Mouse (Mus musculus) kidney, adult 8-10 months (tissue): Measurements from ENCODE around the gene Hist3h2a.

ENCODE experiments used
- DNase-seq, 2 experiments: peaks; one replicate each; pipeline ENCODE4 v3.0.0; 2022

Gene Hist3h2a

GRCm38 (mm10) chr11:58954420-58955142 lies at the start of gene Hist3h2a, which contains the start of gene Trim17:
Hist3h2a (plus strand) TSS chr11:58954685.
Trim17 (plus strand) TSS chr11:58954685.
- DNase-seq = peak; percentile 89 to 97

- DNase-seq = peak in 1 of 2 experiments; percentile 38
Observed at GRCm38 (mm10) chr11:58904838-58905237, 49.6 kb upstream of the Hist3h2a start.

DNA sequence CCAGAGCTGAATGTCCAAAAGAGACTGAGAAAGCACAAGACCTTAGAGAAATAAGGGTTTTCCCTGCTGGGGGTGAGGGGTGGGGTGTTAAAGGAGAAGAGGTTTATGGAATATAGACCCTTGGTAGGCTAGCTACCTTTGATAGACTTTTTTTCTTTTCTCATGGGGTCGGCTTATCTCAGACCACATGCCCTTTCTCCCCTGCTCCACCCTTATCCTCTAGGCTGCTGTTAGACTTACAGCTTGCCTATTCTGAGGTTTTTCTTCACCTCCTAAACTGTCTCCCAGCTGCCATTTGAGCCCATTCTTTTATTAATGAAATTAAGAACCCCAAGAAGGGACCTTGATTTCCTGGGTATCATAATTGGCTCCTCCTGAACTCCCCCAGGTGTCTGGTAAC lies 40.7 kb upstream of the Hist3h2a start:
- DNase-seq = no peak

DNA sequence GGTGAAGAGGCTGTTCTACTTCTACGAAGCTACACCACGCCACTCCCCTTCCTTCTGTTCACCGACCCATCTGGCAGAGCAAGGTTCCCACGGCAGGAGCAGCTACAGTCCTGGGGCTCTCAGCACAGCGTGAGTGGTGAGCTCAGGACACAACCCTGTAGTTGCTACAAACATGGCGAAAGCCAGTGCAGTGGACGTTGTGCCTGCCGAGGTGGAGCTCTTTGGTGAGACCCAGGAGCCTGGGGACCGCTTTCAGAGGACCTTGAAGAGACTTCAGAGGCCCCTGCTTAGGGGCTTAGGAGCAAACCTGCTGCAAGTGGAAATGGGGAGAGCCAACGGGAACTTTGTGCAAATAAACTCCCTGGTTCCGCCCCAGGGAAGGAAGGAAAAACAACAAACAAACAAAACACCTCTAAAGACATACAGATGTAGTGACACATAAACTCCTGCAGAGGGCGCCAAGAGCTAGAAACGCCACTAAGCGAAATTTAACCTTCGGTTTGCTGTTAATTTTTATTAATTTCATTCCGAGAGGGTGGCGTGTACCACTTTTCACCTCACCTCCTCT lies 39.9 kb upstream of the Hist3h2a start:
- peak in 1 of 2 experiments; percentile 23 for DNase-seq

GRCm38 (mm10) chr11:58916879-58917744 lies 37.4 kb upstream of the Hist3h2a start:
- peak in 1 of 2 experiments; percentile 40 for DNase-seq

DNA sequence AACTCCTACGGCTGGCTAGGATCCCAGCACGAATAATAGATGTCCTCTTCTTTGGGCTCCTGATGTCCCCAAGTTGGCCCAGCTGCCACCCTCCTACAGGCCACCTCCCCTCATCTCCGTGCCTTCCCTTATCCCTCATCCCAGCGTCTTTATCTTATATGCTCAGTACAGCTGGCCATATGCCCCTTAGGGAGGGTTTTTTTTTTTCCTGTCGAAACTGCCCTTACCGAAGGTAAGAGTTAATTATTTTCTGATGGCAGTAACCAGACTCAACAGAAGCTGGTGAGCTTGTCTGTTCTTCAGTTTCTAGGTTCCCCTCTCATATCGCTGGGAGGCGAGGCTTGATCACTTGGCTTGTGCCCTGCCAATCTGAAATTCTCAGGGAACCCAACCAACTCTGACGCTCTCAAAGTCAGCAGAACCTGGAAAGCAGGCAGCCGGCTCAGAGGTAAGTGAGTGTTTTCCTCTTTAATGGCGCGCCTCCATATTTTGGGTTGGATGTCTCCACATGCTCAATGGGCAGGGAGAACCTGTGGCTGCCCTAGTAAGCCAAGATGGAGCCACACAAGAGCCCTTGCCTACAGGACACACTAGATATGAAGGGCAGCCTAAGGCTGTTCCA lies 36.6 kb upstream of the Hist3h2a start, which contains the start of gene Btnl10:
Gene Btnl10 (plus strand): TSS at position 164 of the 622 bp plus-strand sequence.
- no peak for DNase-seq

DNA sequence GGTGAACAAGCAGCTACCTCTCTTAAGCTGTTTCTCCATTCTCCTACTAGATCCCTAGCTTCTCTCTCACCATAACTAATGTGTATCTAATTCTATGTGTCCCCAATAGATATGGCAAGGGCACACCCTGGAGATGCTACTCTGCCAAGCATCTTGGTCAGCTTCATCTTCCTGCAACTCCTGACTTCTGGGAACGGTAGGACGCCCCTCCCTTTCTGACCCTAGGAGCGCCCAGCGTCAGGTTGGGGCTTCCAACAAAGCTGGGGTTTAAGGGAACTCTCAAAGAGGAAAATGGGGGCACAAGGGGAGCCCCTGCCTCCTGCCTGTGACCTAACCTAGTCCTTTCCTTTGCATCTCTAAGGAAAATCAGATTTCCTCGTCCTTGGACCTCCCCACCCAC lies 35.7 kb upstream of the Hist3h2a start:
- no peak for DNase-seq

GRCm38 (mm10) chr11:58922420-58922819 lies 32.1 kb upstream of the Hist3h2a start:
- no peak for DNase-seq

- peak; percentile 58 to 74 for DNase-seq
Observed at GRCm38 (mm10) chr11:58926651-58927050, 27.8 kb upstream of the Hist3h2a start.

DNA sequence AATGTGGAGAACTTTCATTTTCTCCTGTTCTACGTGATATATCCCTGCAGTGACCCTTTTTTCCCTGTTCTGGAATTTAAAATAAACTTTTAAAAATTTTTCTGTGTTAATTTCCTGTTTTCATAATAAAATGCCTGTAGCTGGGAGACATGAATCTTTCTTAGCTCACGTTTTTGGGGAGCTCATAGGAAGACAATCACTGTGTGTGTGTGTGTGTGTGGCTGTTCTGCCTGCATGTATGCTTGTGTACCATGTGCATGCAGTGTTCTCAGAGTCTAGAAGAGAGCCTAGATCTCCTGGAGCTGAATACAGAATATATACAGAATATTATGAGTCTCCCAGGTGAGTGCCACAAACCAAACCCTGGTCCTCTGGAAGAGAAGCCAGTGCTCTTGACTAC lies 27.4 kb upstream of the Hist3h2a start:
- no peak for DNase-seq

DNA sequence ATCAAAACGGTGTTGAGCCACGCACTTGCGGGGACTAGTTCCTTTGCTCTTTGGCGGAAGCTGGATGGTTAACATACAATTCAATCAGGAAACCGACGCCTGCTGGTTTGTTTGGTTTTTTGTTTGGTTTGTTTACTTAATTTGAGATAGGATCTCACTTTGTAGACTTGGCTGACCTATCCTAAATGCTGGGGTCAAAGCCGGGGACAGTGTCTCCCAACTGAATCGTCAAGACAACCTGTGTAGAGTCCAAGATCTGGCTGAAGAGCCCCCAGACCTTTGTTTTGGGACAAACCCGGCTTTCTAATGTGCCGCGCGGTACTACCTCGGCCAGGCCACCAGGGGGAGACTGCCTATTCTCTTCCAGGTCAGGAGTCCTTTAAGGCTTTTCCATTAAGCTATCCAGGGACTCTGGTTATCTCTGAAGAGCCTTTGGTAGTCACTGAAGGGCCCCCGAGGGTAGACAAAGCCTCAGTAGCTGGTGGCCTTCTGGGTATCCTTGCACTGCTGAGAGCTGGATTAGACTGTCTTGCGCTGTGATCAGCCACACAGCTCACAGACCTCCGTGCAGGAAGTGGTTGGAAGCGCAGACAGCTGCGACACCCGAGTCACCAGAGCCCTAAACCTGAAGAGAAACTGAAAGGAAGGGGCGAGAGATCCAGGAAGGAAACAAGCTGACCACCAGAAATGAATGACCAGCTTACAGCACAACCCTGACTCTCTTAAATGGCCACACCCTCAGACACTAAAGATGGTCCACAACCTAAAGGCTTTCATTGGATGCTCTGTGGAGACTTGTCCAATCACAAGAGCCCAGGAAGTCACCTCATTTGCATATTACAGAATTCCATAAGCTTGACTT lies 26.5 kb upstream of the Hist3h2a start:
- peak; percentile 45 to 56 for DNase-seq

DNA sequence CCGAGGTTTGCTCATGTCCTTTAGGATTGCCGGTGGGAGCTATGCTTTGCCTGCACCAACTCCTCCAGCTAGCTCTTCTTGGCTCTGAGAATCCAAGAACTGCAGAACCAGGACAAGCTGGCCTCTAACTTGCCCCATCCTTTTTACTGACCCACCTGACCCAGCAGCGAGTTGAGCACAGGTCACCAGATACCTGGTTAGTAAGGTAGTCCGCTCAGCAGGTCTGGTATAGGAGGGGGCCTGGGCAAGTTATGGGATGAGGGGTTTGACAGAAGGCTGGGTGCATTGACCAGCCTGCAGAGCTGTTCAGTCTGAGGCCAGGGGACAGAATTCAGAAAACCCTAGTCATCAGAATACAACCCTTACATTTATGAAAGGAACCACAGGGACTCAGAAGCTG lies 25.4 kb upstream of the Hist3h2a start:
- no peak for DNase-seq

DNA sequence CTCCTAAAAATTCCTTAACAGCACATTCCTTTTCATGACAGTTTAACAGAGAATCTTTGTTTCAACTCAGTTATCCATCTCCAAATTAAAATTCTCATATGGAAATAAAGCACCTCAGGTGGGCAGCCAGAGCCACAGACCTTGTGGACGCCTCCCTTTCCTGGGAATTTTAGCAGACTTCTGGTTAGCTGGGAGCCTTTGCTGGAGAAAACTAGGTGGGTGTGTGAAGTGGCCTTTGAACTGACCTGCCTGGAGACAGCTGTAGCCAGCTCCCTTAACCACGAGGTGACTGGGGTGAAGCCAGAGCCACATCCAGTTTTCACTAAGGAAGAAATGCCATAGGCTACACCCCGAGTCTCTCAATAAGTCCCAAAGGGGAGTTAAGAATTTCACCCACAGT lies 24.8 kb upstream of the Hist3h2a start:
- peak; percentile 49 to 63 for DNase-seq

DNA sequence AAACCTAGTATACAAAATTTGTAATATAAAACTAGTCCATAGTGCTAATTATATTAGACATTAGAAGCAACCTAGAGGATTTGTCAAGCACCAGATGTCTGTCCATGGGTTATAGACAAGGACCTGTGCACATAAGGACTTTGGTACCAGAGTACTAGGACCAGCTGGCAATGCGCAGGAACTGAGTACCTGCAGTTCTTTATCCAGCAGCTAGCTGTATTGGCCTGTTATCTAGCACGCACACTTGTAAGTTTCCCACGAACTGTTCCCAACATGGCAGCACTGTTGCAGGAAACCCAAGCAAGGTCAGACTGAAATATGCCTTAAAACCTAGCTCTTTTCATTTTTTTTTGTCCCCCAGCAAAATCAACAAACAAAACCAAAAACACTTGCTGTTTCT lies 24.2 kb upstream of the Hist3h2a start:
- DNase-seq = no peak

DNA sequence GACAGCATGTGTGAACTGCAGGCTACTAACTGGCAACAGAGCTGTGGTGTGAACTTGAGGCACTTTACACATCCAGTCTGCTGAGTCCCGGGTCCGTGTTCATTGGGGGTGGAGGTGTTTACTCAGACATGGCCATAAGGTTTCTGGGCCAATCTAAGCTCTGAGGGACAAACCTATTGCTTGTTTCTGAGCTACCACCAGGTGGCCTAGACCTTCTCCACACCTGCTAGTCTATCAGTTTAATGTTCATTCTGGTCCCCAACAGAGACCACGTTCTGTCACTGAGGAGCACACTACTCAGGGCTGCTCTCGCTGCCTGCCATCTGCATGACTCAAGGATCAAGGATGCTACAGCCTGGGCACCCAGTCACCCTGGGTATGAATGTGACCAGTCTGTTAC lies 22.9 kb upstream of the Hist3h2a start:
- no peak for DNase-seq

- no peak for DNase-seq
Observed at GRCm38 (mm10) chr11:58937909-58938308, 16.6 kb upstream of the Hist3h2a start.

GRCm38 (mm10) chr11:58938322-58939087 lies 16.0 kb upstream of the Hist3h2a start, which contains the start of gene Rnf187:
Rnf187 (minus strand) TSS chr11:58938916.
- DNase-seq = peak; percentile 91 to 93

- DNase-seq = no peak
Observed at GRCm38 (mm10) chr11:58939088-58939439, 15.4 kb upstream of the Hist3h2a start.

- no peak for DNase-seq
Observed at GRCm38 (mm10) chr11:58944136-58944535, 10.3 kb upstream of the Hist3h2a start.

- DNase-seq = no peak
Observed at GRCm38 (mm10) chr11:58947306-58947705, 7.2 kb upstream of the Hist3h2a start.
